Mouse (Mus musculus) intestine, embryonic 15.5 days (tissue): ENCODE data around the gene Slc38a6. TPM values are rescaled to one million over a fixed set of nuclear protein-coding genes. Genes with fewer than 3 reads are reported as not detected.
A peak's percentile ranks its signal among the peaks of the same experiment; 100 is the strongest.

Experiments
- ATAC-seq: fragments of 200-750 bp; cut with Nextera tagmentation; 2 replicates; pipeline ENCODE4 v1.8.0; 2017; ENCODE audit warnings: moderate TSS enrichment, moderate library complexity
- H3K27ac ChIP-seq: fragments of 300-500 bp; sonication (generic); 2 replicates; pipeline ENCODE4 v1.5.1; 2015; ENCODE audit warnings: mild to moderate bottlenecking, inconsistent platforms
- H3K27me3 ChIP-seq: fragments of 300-500 bp; sonication (generic); replicated peaks from 2 replicates; pipeline ENCODE4 v1.6.1; 2015; ENCODE audit warnings: inconsistent platforms
- H3K36me3 ChIP-seq: fragments of 300-500 bp; sonication (generic); 2 replicates; pipeline ENCODE4 v1.6.1; 2015; ENCODE audit warnings: inconsistent platforms
- H3K4me1 ChIP-seq: fragments of 300-500 bp; sonication (generic); replicated peaks from 2 replicates; pipeline ENCODE4 v1.6.1; 2015; ENCODE audit warnings: inconsistent platforms
- H3K4me2 ChIP-seq: fragments of 300-500 bp; sonication (generic); replicated peaks from 2 replicates; pipeline ENCODE4 v1.6.1; 2015; ENCODE audit warnings: mild to moderate bottlenecking, inconsistent platforms
- H3K4me3 ChIP-seq: fragments of 300-500 bp; sonication (generic); replicated peaks from 2 replicates; pipeline ENCODE4 v1.5.1; 2015; ENCODE audit warnings: inconsistent platforms
- H3K9ac ChIP-seq: fragments of 300-500 bp; sonication (generic); 2 replicates; pipeline ENCODE4 v1.6.1; 2015; ENCODE audit warnings: inconsistent platforms
- H3K9me3 ChIP-seq: fragments of 300-500 bp; sonication (generic); 2 replicates; pipeline ENCODE4 v1.6.1; 2016; ENCODE audit warnings: inconsistent platforms
- WGBS: fragments of 180-500 bp; shearing (Covaris S2); methylation state at CpG from one replicate; pipeline ENCODE4 v1.1.7; 2015; 5-methylcytosine and 5-hydroxymethylcytosine counted together
- polyA plus RNA-seq: library from polyadenylated mRNA; unstranded; fragments of >200 nt; fragmentation: Nextera tagmentation; extraction: Ambion mirVana; gene quantifications from 2 replicates; pipeline ENCODE4 v1.2.1, GENCODE M21; 2015

Gene Slc38a6
- polyA plus RNA-seq, 1 experiment from 2014 or later: 7.0 TPM

DNA sequence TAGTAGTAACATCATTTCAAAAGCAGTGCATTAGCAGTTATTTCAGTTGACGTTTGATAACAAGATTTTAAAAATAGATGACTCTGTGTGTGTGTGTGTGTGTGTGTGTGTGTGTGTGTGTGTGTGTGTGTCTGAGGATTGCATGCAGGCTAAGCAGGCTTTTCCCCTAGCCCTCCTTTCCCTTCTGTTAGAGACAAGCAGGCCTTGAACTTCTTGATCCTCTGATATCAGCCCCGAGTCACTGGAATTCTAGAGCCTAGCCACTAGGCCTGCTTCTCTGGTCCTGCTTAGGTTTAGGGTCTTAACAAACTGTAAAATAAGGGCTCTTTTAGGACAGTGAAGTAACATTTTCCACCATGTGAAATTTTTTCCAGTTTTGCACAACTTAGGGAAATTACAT is 38.6 kb downstream of the Slc38a6 start:
- Histone ChIP-seq H3K4me3 (no peak overlapping the region), H3K36me3 (no peaks in the 10 kb centered on the region; the same call in 1 of the 2 replicates), H3K9me3 (no peaks in the 10 kb centered on the region), H3K27me3 (no peaks in the 10 kb centered on the region), H3K27ac (no peak overlapping the region), H3K4me1 (no peaks in the 10 kb centered on the region), H3K4me2 (no peak overlapping the region), H3K9ac (no peak overlapping the region)
- WGBS: 49% methylated on average over 2 of the region's 2 CpGs
- ATAC-seq: no peak

GRCm38 (mm10) chr12:73325617-73326016 is 39.0 kb downstream of the Slc38a6 start:
- Histone ChIP-seq H3K4me3 (no peak overlapping the region), H3K9ac (no peak overlapping the region), H3K27ac (no peak overlapping the region), H3K27me3 (no peaks in the 10 kb centered on the region), H3K36me3 (no peaks in the 10 kb centered on the region; the same call in 1 of the 2 replicates), H3K4me1 (no peaks in the 10 kb centered on the region), H3K4me2 (no peak overlapping the region), H3K9me3 (no peaks in the 10 kb centered on the region)
- WGBS: 30% methylated on average over 4 of the region's 4 CpGs
- no peak for ATAC-seq

DNA sequence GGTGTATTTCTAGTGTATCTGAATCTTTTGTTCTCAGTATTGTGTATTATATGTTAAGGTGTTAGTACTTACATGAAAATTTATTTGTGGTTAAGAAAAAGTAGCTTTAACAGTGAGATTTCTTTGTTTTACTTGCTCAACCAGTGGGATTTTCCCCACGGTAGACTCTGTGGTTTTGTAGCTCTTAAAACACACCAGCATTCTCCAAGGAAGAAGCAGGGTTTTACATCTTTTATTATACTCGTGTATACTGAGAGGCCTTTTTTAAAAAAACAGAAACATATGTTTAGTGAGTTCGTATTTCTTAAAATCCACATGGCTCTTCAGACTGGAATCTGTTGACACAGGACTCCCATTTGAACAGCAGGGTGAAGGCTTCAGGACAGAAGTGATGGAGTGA is 40.8 kb downstream of the Slc38a6 start:
- Histone ChIP-seq H3K27me3 (no peaks in the 10 kb centered on the region), H3K9ac (no peak overlapping the region), H3K4me1 (no peaks in the 10 kb centered on the region), H3K4me3 (no peak overlapping the region), H3K9me3 (no peaks in the 10 kb centered on the region), H3K27ac (no peak overlapping the region), H3K4me2 (no peak overlapping the region), H3K36me3 (no peaks in the 10 kb centered on the region; the same call in 1 of the 2 replicates)
- no peak for ATAC-seq
- 65% methylated on average over 3 of the region's 3 CpGs for WGBS

GRCm38 (mm10) chr12:73328448-73329167 is 42.0 kb downstream of the Slc38a6 start:
- Histone ChIP-seq H3K36me3 (no peaks in the 10 kb centered on the region; the same call in 1 of the 2 replicates), H3K4me1 (no peaks in the 10 kb centered on the region), H3K4me2 (no peak overlapping the region), H3K27me3 (no peaks in the 10 kb centered on the region), H3K9ac (no peak overlapping the region), H3K4me3 (no peak overlapping the region), H3K27ac (no peak overlapping the region), H3K9me3 (no peaks in the 10 kb centered on the region)
- 77% methylated on average over 4 of the region's 4 CpGs for WGBS
- ATAC-seq: no peak

DNA sequence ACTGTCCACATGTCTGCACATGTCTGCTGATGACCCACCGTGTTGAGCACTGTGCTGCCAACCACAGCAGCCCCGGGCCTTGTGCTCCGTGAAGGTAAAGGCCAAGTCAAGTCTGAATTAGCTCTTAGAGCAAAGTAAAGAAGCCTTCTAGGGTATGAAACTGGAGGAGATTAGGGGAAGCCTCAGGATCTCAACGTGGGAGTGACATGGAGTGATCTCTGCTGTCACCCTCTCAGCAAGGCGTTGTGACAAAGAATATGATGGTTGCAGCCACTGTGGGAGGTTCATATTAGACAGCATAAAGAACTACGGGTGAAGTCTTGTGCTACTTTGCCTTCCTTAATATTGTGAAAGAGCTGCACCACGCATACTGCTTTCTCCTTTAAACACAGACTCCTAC is 43.7 kb downstream of the Slc38a6 start:
- H3K36me3 ChIP-seq: no peaks in the 10 kb centered on the region
- H3K4me1 ChIP-seq: no peaks in the 10 kb centered on the region
- no peak overlapping the region for H3K9ac ChIP-seq
- no peaks in the 10 kb centered on the region for H3K9me3 ChIP-seq
- H3K4me2 ChIP-seq: no peak overlapping the region
- WGBS: 82% methylated on average over 7 of the region's 7 CpGs
- ATAC-seq: no peak
- H3K4me3 ChIP-seq: no peak overlapping the region
- no peak overlapping the region for H3K27ac ChIP-seq
- H3K27me3 ChIP-seq: no peaks in the 10 kb centered on the region

GRCm38 (mm10) chr12:73332701-73333100 is 46.1 kb downstream of the Slc38a6 start:
- no peaks in the 10 kb centered on the region for H3K36me3 ChIP-seq
- WGBS: 88% methylated on average over 4 of the region's 4 CpGs
- H3K4me3 ChIP-seq: no peak overlapping the region
- H3K9ac ChIP-seq: no peak overlapping the region
- H3K9me3 ChIP-seq: no peaks in the 10 kb centered on the region
- no peaks in the 10 kb centered on the region for H3K27me3 ChIP-seq
- H3K27ac ChIP-seq: no peak overlapping the region
- no peak overlapping the region for H3K4me2 ChIP-seq
- ATAC-seq: no peak
- H3K4me1 ChIP-seq: no peaks in the 10 kb centered on the region

DNA sequence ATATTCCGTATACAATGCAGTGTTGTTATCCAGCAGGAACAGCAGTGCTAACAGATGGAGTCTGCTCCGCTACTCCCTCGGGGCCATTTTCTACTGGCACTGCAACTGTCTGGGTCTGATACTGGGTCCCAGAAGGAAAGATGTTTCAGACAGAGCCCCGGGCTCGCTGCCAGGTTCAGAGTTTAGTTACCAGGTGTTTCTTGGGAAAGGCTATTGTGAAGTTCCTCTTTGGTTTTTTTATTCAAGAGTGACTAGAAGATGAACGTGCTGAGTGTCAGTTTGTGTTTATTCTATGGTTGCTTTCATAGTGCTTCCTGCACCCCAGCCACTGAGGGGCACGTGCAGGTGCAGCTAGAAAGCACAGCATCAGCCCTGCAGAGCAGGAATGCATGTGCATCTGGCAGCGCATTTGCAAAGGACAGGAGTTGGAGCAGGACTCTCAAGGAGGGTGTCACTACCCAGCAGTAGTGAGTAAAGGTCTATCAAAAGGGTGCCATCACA is 47.5 kb downstream of the Slc38a6 start:
- H3K4me2 ChIP-seq: no peak overlapping the region
- 58% methylated on average over 8 of the region's 8 CpGs for WGBS
- H3K27ac ChIP-seq: no peak overlapping the region
- no peaks in the 10 kb centered on the region for H3K27me3 ChIP-seq
- no peak overlapping the region for H3K9ac ChIP-seq
- ATAC-seq: no peak
- no peaks in the 10 kb centered on the region for H3K36me3 ChIP-seq
- no peaks in the 10 kb centered on the region for H3K9me3 ChIP-seq
- H3K4me3 ChIP-seq: no peak overlapping the region
- H3K4me1 ChIP-seq: no peaks in the 10 kb centered on the region

GRCm38 (mm10) chr12:73337127-73337526 is 50.5 kb downstream of the Slc38a6 start:
- H3K9ac ChIP-seq: no peak overlapping the region
- WGBS: 82% methylated on average over 7 of the region's 7 CpGs
- H3K27me3 ChIP-seq: no peaks in the 10 kb centered on the region
- no peak overlapping the region for H3K27ac ChIP-seq
- H3K9me3 ChIP-seq: no peaks in the 10 kb centered on the region
- no peak overlapping the region for H3K4me2 ChIP-seq
- no peak overlapping the region for H3K4me3 ChIP-seq
- no peaks in the 10 kb centered on the region; the same call in 1 of the 2 replicates for H3K4me1 ChIP-seq
- H3K36me3 ChIP-seq: no peaks in the 10 kb centered on the region
- ATAC-seq: no peak

DNA sequence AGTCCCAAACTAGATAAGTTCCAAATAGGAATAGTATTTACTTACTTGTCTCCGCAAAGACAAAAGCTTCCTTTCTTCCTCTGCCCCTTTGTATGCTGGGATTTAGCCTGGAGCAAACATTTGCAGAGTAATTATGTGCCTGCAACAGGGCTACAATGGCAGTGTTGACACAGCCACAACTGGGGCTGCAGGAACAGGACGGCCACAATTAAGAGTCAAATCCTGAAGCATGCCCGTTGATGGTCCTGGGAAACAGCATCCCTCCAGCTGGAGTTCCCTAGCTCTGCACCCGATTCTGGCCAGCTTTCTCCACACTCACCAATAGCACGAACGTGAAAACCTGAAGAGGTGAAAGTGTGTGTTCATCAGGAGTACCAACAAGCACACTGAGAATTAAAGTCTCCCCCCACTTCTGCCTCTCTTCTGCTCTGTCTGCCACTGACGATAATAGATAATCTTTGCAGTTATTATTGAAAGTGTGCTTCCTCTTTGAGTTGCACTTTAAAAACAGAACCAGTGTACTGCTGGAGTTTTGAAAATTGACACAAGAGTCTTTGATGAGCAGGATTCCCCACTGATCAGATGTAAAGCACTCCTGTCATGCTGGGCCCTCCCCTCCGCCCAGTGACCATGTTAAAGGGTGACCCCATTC is 54.2 kb downstream of the Slc38a6 start:
- H3K4me1 ChIP-seq: no peaks in the 10 kb centered on the region; the same call in 1 of the 2 replicates
- H3K27me3 ChIP-seq: no peaks in the 10 kb centered on the region
- no peak overlapping the region for H3K4me3 ChIP-seq
- H3K4me2 ChIP-seq: no peak overlapping the region
- WGBS: 27% methylated on average over 8 of the region's 8 CpGs
- no peak for ATAC-seq
- no peaks in the 10 kb centered on the region for H3K9me3 ChIP-seq
- H3K9ac ChIP-seq: no peak overlapping the region
- no peak overlapping the region for H3K27ac ChIP-seq
- no peaks in the 10 kb centered on the region for H3K36me3 ChIP-seq

- Histone ChIP-seq H3K4me1 (no peaks in the 10 kb centered on the region; the same call in 1 of the 2 replicates), H3K9ac (no peak overlapping the region), H3K36me3 (no peaks in the 10 kb centered on the region), H3K27me3 (no peaks in the 10 kb centered on the region), H3K9me3 (no peaks in the 10 kb centered on the region), H3K4me2 (no peak overlapping the region; the same call in 1 of the 2 replicates), H3K4me3 (no peak overlapping the region), H3K27ac (peak overlapping the region; percentile 58)
- WGBS: 46% methylated on average over 14 of the region's 14 CpGs
- ATAC-seq: no peak
Measured at GRCm38 (mm10) chr12:73341703-73342663, 55.4 kb downstream of the Slc38a6 start.

DNA sequence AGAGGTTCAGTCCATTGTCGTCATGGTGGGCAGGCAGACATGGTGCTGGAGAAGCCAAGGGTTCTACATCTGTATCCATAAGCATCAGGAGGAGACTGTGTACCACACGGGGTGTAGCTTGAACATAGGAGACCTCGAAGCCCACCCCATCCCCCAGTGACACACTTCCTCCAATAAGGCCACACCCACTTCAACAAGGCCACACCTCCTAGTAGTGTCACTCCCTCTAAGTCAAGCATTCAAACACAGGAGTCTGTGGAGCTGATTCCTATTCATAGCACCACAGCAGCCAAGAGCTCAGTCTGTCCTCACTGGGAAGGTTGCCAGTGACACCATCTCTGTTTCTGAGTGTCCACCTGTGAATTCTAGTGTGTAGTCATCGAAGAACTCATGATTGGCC is 57.7 kb downstream of the Slc38a6 start:
- Histone ChIP-seq H3K4me1 (no peaks in the 10 kb centered on the region; the same call in 1 of the 2 replicates), H3K27ac (no peak overlapping the region), H3K4me3 (no peak overlapping the region), H3K27me3 (no peaks in the 10 kb centered on the region), H3K9me3 (no peaks in the 10 kb centered on the region), H3K4me2 (no peak overlapping the region), H3K36me3 (no peaks in the 10 kb centered on the region), H3K9ac (no peak overlapping the region)
- WGBS: 93% methylated on average over 4 of the region's 4 CpGs
- ATAC-seq: no peak

- no peak for ATAC-seq
- H3K4me3 ChIP-seq: no peak overlapping the region
- H3K36me3 ChIP-seq: no peaks in the 10 kb centered on the region
- no peaks in the 10 kb centered on the region for H3K9me3 ChIP-seq
- H3K9ac ChIP-seq: no peak overlapping the region
- no peaks in the 10 kb centered on the region for H3K27me3 ChIP-seq
- 77% methylated on average over 12 of the region's 12 CpGs for WGBS
- no peak overlapping the region for H3K27ac ChIP-seq
- H3K4me1 ChIP-seq: no peaks in the 10 kb centered on the region; the same call in 1 of the 2 replicates
- no peak overlapping the region for H3K4me2 ChIP-seq
Measured at GRCm38 (mm10) chr12:73345157-73345556, 58.6 kb downstream of the Slc38a6 start.
